Mouse (Mus musculus): ENCODE measurements at regions not wholly inside any gene's neighbourhood (a gene's known extent, or its start where the extent isn't known, plus 50 kb on each side); places are given as distances from the start of the nearest gene placed in this dataset.

GRCm38 (mm10) chr4:64958843-64959242, 165.1 kb upstream of the Pappa start:
- no peak for TF ChIP-seq CTCF (conservative IDR thresholded peaks at IDR 0.05 in 1 of 2, IDR thresholded peaks at IDR 0.05 in 1 of 2; ENCODE audit: low read depth in 2 of 2, low read length in 2 of 2)
- no peak for TF ChIP-seq CHD2 (IDR thresholded peaks at IDR 0.05; ENCODE audit: low read length)
- no peak for TF ChIP-seq MXI1 (IDR thresholded peaks at IDR 0.05; ENCODE audit: low read depth, low read length)
- TF ChIP-seq E2F4 (IDR thresholded peaks at IDR 0.05; ENCODE audit: insufficient replicate concordance, low read depth, low read length): no peak
- no peak for TF ChIP-seq POLR2A (IDR thresholded peaks at IDR 0.05; ENCODE audit: low read depth, low read length)
- no peak for TF ChIP-seq ZNF384 (IDR thresholded peaks at IDR 0.05; ENCODE audit: low read depth, low read length)
- TF ChIP-seq TCF12 (IDR thresholded peaks at IDR 0.05; ENCODE audit: low read depth, low read length): no peak
